Mouse (Mus musculus) right cerebral cortex, postnatal 4 days (tissue): ENCODE measurements at regions not wholly inside any gene's neighbourhood (a gene's known extent, or its start where the extent isn't known, plus 50 kb on each side); places are given as distances from the start of the nearest gene placed in this dataset.
"Not testable (repeated sequence)": the region's sequence is repeated elsewhere in the genome, so short reads cannot be mapped to it uniquely, and the experiment has no call there.

ENCODE experiments used
- DNase-seq: peaks from one replicate; pipeline ENCODE4 v3.0.0-alpha.2; 2022

GRCm38 (mm10) chr10:118975772-118976171 is 105.8 kb upstream of the Dyrk2 start:
- DNase-seq, result no peak

DNA sequence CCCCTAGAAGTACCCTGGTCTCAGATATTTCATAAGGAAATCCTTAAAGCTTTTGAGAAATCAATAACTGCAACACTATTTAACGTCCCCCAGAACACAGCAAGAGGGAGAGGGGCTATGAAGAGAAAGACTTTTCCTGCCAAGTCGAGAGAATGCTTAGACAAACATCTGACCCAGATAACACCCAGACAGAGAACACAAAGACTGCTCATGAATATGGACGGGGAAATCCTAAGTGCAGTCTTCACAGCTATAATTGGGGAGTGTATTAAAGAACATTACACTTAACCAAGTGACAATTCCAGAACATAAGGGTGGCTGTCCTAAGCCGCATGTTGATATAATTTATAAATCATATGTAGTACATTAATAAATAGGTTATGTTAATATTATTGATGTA is 103.3 kb upstream of the Dyrk2 start:
- DNase-seq, result no peak

- DNase-seq, result no peak
Observed at GRCm38 (mm10) chr10:118972626-118973025, 102.6 kb upstream of the Dyrk2 start.

DNA sequence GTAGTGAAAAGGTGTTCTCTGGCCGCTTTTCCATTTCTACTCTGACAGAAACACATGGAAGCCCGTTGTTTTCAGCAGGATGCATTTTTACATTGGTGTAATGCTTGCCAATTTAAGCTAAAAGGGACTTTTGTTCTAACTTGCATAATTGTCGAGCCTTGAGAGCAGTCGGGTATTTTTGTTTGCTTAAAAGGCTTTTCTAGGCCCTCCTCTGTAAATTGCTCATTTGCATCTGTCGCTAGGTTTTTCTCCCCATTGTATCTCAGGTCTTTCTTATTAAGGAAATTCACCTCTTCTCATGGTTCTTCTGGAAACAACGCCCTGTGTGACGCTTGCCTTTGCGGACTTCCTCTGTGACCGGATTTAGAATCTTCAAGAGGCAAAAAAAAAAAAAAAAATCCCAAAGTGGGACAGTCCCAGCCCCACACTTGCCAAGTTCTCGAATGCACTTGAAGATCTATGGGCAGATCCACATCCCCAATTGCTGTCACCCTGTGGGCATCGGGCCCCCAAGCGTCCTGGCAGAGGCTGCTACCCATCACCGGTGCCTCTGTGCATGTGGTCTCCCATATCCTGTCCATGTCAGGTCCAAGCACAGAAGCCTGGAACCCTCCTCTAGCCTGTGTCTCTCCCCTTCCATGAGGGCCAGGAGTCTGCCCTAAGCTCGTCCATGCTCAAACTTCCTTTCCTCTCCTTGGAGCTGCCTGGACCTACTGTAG is 100.6 kb upstream of the Dyrk2 start:
- no peak for DNase-seq

DNA sequence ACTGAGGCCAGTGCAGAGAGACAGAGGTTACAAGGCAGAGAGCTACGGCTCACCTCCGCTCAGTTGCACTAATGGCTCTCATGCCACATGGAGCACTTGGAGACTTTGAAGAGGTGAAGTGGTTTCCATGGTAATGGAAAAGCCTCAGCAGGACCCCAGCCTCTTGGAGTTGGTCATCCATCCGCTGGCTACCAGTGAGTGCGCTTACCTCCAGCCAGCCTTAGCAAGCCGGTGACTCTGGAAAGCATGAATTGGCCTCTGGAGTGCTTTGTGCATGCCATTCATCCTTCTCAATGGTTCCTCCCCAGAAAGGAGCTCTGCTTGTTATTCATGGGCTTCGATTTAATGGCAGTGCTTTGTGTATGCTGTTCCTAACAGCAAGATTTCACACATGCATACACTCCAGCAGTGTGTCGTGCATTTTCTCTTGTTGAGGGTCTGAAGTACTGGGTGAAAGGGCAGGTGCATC is 91.7 kb upstream of the Dyrk2 start:
- DNase-seq, result no peak

DNA sequence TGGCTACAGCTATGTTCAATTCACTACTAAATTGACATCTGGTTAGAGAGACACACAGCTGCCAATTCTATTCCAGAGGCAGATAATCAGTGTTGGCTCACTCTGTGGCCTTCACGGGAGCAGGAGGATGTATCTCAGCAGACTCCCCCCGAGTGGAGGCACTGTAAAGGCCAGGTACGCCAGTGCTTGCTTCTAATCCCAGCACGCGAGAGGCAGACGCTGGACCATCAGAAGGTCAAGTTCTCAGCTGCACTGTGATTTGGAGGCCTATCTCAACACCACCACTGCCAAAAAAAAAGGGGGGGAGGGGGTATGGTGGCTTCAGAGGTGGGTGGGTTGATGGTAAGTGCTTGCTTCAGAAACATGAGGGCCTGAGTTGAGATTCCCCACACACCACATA is 90.1 kb upstream of the Dyrk2 start:
- DNase-seq, result no peak

- DNase-seq, result no peak
Observed at GRCm38 (mm10) chr10:118959623-118960022, 89.6 kb upstream of the Dyrk2 start.

- no peak for DNase-seq
Observed at GRCm38 (mm10) chr10:118956352-118956751, 86.3 kb upstream of the Dyrk2 start.

DNA sequence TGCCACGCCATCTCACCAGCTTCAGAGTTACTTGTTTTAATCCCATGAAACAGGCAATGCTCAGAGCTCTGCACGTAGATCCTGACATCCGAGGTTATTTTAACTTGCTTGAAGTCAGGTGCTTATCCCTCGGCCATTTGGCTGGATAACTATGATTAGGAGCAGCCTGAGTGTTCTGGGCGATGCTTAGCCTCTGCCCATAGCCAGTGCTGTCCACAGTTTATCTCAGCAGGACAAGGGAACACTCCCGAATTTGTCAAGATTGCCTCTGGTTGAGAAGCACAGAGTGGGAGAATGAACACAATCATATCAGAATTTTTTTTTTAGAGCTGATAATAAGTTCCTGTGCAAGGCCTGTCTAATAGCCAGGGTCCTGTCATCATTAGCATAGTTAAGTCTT is 83.4 kb upstream of the Dyrk2 start:
- no peak for DNase-seq

GRCm38 (mm10) chr10:118952756-118953155 is 82.7 kb upstream of the Dyrk2 start:
- no peak for DNase-seq

DNA sequence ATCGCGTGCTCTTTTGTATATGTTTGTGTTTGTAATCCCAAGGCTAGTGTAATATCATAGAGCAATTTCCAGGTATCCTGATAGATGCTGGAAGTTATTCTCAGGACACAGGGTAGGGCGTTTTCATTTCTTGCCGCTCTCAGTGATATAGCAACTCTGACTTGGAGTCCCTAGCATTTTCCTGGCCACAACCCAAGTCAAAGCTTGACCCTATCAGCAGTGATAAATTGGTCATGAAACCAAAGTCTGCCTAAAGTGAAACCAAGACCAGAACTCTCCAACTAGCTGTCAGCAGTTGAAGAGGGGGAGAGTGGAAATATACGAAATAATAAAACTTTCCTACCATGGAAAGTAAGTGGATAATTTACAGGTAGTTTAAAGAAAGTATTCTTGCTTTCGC is 77.7 kb upstream of the Dyrk2 start:
- no peak for DNase-seq

GRCm38 (mm10) chr10:118947016-118947674 is 77.1 kb upstream of the Dyrk2 start:
- DNase-seq, result no peak

- DNase-seq, result no peak
Observed at GRCm38 (mm10) chr10:118927316-118927715, 57.3 kb upstream of the Dyrk2 start.

GRCm38 (mm10) chr10:118923473-118924185 is 53.6 kb upstream of the Dyrk2 start:
- DNase-seq, result no peak

GRCm38 (mm10) chr10:118922120-118922519 is 52.1 kb upstream of the Dyrk2 start:
- DNase-seq, result not testable (repeated sequence)
